Mouse (Mus musculus): Measurements from ENCODE around the gene Eps15. TPM values are rescaled to one million over a fixed set of nuclear protein-coding genes. Genes with fewer than 3 reads are reported as not detected.
A peak's percentile ranks its signal among the peaks of the same experiment; 100 is the strongest.

The Eps15 gene
- polyA plus RNA-seq, 1 experiment from 2014 or later = 56.2 TPM

GRCm38 (mm10) chr4:109423438-109423837 is 143.4 kb downstream of the Eps15 start:
- no peak overlapping the region for H3K4me3 ChIP-seq
- no peak for ATAC-seq (ENCODE audit: low FRiP score, low read depth)
- H3K9ac ChIP-seq (replicated peaks) = no peak overlapping the region
- H3K4me1 ChIP-seq = peaks cover 4% of the 10 kb centered on the region; the same call in 1 of the 2 replicates
- no peaks in the 10 kb centered on the region for H3K9me3 ChIP-seq
- WGBS = 77% methylated on average over 2 of the region's 2 CpGs
- no peak overlapping the region for H3K27ac ChIP-seq (replicated peaks)
- H3K4me2 ChIP-seq (replicated peaks) = no peak overlapping the region
- H3K27me3 ChIP-seq = no peaks in the 10 kb centered on the region
- H3K36me3 ChIP-seq = no peaks in the 10 kb centered on the region

- Histone ChIP-seq H3K27me3 (no peaks in the 10 kb centered on the region), H3K9me3 (no peaks in the 10 kb centered on the region), H3K4me3 (no peak overlapping the region), H3K27ac (replicated peaks) (no peak overlapping the region), H3K9ac (replicated peaks) (no peak overlapping the region), H3K36me3 (no peaks in the 10 kb centered on the region), H3K4me2 (replicated peaks) (no peak overlapping the region), H3K4me1 (peaks cover 3% of the 10 kb centered on the region; the same call in 1 of the 2 replicates)
- WGBS = 59% methylated on average over 1 of the region's 1 CpGs
- ATAC-seq (ENCODE audit: low FRiP score, low read depth) = no peak
Observed at GRCm38 (mm10) chr4:109427058-109427457, 147.0 kb downstream of the Eps15 start.

- no peaks in the 10 kb centered on the region for H3K9me3 ChIP-seq
- 94% methylated on average over 7 of the region's 7 CpGs for WGBS
- H3K9ac ChIP-seq (replicated peaks) = no peak overlapping the region
- no peak overlapping the region for H3K4me3 ChIP-seq
- no peaks in the 10 kb centered on the region for H3K27me3 ChIP-seq
- H3K36me3 ChIP-seq = no peaks in the 10 kb centered on the region
- H3K4me1 ChIP-seq = peaks cover 11% of the 10 kb centered on the region
- H3K4me2 ChIP-seq (replicated peaks) = no peak overlapping the region
- ATAC-seq (ENCODE audit: low FRiP score, low read depth) = no peak
- H3K27ac ChIP-seq (replicated peaks) = no peak overlapping the region
Observed at GRCm38 (mm10) chr4:109430250-109430649, 150.2 kb downstream of the Eps15 start.

- peak; percentile 36; the same call in 1 of the 2 replicates for ATAC-seq (ENCODE audit: low FRiP score, low read depth)
- Histone ChIP-seq H3K9me3 (no peaks in the 10 kb centered on the region), H3K27me3 (no peaks in the 10 kb centered on the region), H3K4me2 (replicated peaks) (no peak overlapping the region), H3K4me3 (no peak overlapping the region), H3K9ac (replicated peaks) (no peak overlapping the region), H3K36me3 (no peaks in the 10 kb centered on the region), H3K4me1 (peaks cover 11% of the 10 kb centered on the region), H3K27ac (replicated peaks) (no peak overlapping the region)
- 53% methylated on average over 13 of the region's 13 CpGs for whole genome bisulfite sequencing
Observed at GRCm38 (mm10) chr4:109430854-109431253, 150.8 kb downstream of the Eps15 start.

GRCm38 (mm10) chr4:109432668-109433375 is 152.8 kb downstream of the Eps15 start:
- WGBS = 69% methylated on average over 16 of the region's 16 CpGs
- peak; percentile 45; the same call in 1 of the 2 replicates for ATAC-seq (ENCODE audit: low FRiP score, low read depth)
- no peak overlapping the region for H3K27ac ChIP-seq (replicated peaks)
- H3K4me3 ChIP-seq = no peak overlapping the region
- no peak overlapping the region for H3K9ac ChIP-seq (replicated peaks)
- no peaks in the 10 kb centered on the region for H3K27me3 ChIP-seq
- H3K36me3 ChIP-seq = no peaks in the 10 kb centered on the region
- H3K4me1 ChIP-seq = peaks cover 11% of the 10 kb centered on the region
- no peak overlapping the region for H3K4me2 ChIP-seq (replicated peaks)
- H3K9me3 ChIP-seq = no peaks in the 10 kb centered on the region

- H3K4me1 ChIP-seq = peaks cover 11% of the 10 kb centered on the region
- H3K36me3 ChIP-seq = no peaks in the 10 kb centered on the region
- H3K9me3 ChIP-seq = no peaks in the 10 kb centered on the region
- no peak overlapping the region for H3K9ac ChIP-seq (replicated peaks)
- no peak overlapping the region for H3K27ac ChIP-seq (replicated peaks)
- H3K27me3 ChIP-seq = no peaks in the 10 kb centered on the region
- no peak for ATAC-seq (ENCODE audit: low FRiP score, low read depth)
- 78% methylated on average over 6 of the region's 6 CpGs for WGBS
- H3K4me2 ChIP-seq (replicated peaks) = no peak overlapping the region
- H3K4me3 ChIP-seq = no peak overlapping the region
Observed at GRCm38 (mm10) chr4:109433641-109434040, 153.6 kb downstream of the Eps15 start.

GRCm38 (mm10) chr4:109434256-109434655 is 154.2 kb downstream of the Eps15 start:
- Histone ChIP-seq H3K4me2 (replicated peaks) (no peak overlapping the region), H3K9me3 (no peaks in the 10 kb centered on the region), H3K27ac (replicated peaks) (no peak overlapping the region), H3K27me3 (no peaks in the 10 kb centered on the region), H3K9ac (replicated peaks) (no peak overlapping the region), H3K4me1 (peaks cover 11% of the 10 kb centered on the region), H3K36me3 (no peaks in the 10 kb centered on the region), H3K4me3 (no peak overlapping the region)
- 96% methylated on average over 1 of the region's 1 CpGs for WGBS
- no peak for ATAC-seq (ENCODE audit: low FRiP score, low read depth)

Other genes starting within 250 kb of the Eps15 start
- 81.1 and 82.1 TPM in 2 replicates for gene Osbpl9, start 78.0 kb upstream of the Eps15 start, polyA plus RNA-seq (2016; fragmentation: Nextera tagmentation; extraction: Ambion mirVana)
- 0.46 and 0.47 TPM in 2 replicates for gene Calr4, start 45.8 kb upstream of the Eps15 start, polyA plus RNA-seq (2016; fragmentation: Nextera tagmentation; extraction: Ambion mirVana)
- 1.2 and 1.6 TPM in 2 replicates for gene Ttc39a, start 126.4 kb downstream of the Eps15 start, polyA plus RNA-seq (2016; fragmentation: Nextera tagmentation; extraction: Ambion mirVana)
- gene Rnf11, start 204.5 kb downstream of the Eps15 start, polyA plus RNA-seq (2016; fragmentation: Nextera tagmentation; extraction: Ambion mirVana) = 59.4 and 65.4 TPM in 2 replicates

Measured in midbrain, embryonic 12.5 days (tissue).